ENCODE assay signal across 12 mouse cellular contexts in the genomic region with DNA sequence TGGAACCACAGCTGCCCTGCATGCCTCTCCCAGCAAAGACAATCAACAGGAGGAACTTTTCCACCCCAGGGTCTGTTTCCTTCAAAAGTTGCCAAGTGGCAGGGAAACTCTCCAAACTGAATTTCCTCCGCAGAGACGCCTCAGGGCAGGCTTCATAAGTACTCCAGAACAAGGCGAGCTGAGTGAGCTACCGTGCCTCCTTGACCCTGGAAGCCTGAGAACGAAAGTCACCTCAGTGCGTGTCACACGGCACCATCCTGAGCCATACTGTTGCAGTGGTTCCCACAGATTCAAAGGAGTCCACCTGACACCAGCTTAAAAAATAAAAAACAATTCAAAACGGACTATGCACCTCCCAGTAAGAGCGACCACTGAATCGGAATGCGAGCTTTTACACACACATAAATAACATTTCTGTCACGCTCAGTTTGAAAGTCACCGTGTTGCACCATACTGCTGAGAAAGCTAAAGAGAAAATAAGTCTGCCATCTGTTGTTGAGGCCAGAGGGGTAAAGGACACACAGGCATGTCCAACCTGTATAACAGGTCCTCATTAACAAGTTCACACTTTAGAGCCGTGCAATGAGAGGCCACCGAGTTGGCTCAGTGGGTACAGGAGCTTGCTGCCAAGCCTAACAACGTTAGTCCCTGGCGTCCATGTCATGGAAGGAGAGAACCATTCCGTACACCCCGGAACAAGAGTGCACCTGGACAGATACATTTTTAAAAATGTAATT. TPM values are rescaled to one million over a fixed set of nuclear protein-coding genes. Genes with fewer than 3 reads are reported as not detected.
DNase-seq lines count a peak whose midpoint lies in the region; TF ChIP-seq lines count a peak whose summit lies in the region.
"Had no signal": no experiment of that assay in that cellular context is flagged by ENCODE, and none has a peak within 500 bp of the region (broad histone marks: within the 10 kb centered on the region; RNA-seq: fewer than 3 reads in every experiment).

No protein-coding gene starts in this region.

- TF ChIP-seq CTCF in lung, adult 2 months (IDR thresholded peaks at IDR 0.05; ENCODE audit: insufficient read depth, low read length), result no peak

- H3K4me3 ChIP-seq in lung, adult 2 months (replicated peaks; ENCODE audit: extremely low read depth, low read depth, low read length), result no peak overlapping the region
- H3K4me3 ChIP-seq: forebrain, embryonic 13.5 days; hindbrain, embryonic 15.5 days; left cerebral cortex, adult 2 months; midbrain, embryonic 12.5 days had no signal

- 55% methylated on average over 19 of the region's 19 CpGs for WGBS in lung, adult 2 months

- peaks cover 17% of the 10 kb centered on the region for H3K4me1 ChIP-seq in lung, adult 2 months (ENCODE audit: control insufficient read depth, insufficient read depth, low read length)
- H3K4me1 ChIP-seq: forebrain, embryonic 13.5 days; hindbrain, embryonic 15.5 days; midbrain, embryonic 12.5 days had no signal

- TF ChIP-seq POLR2A in lung, adult 2 months (IDR thresholded peaks at IDR 0.05; ENCODE audit: borderline replicate concordance, extremely low read depth, low read depth, low read length), result no peak

- peak; percentile 8 for DNase-seq in embryo, embryonic 10.5 days (ENCODE audit: low spot score)
- DNase-seq in embryo, embryonic 10 days (ENCODE audit: low spot score), result no peak
- DNase-seq in lung, adult 18-20 months, result peak; percentile 37 to 70
- DNase-seq in lung, adult 2 months, result no peak
- peak; percentile 38 to 47 for DNase-seq in kidney, postnatal 36 days
- DNase-seq in layer of hippocampus, postnatal 10 days (ENCODE audit: low spot score in 2 of 2), result no peak
- DNase-seq in retina, embryonic 14.5 days (ENCODE audit: low spot score), result no peak
- no peak for DNase-seq in testis, postnatal 14 days (ENCODE audit: low spot score)

RNA-seq across cellular contexts. Expression of a gene that starts 42.6 kb away (rescaled TPM):
- polyA plus RNA-seq in lung, adult 2 months (2012; rRNA removed), result 157 and 201 TPM in 2 replicates
- 100 to 1,000 TPM; 422 to 695 TPM for total RNA-seq in layer of hippocampus, postnatal 10 days (2021)

Comparison
In these comparisons a context has a peak if more than half of its experiments do, and no peak if none do; other contexts are left out.
1. DNase-seq: peak in embryo, embryonic 10.5 days (single experiment), lung, adult 18-20 months (2 of 2) and kidney, postnatal 36 days (2 of 2); none in embryo, embryonic 10 days (single experiment), lung, adult 2 months (single experiment), layer of hippocampus, postnatal 10 days (0 of 2), retina, embryonic 14.5 days (single experiment) and testis, postnatal 14 days (single experiment).